Mouse (Mus musculus): ENCODE results near the gene Cpn2.

DNA sequence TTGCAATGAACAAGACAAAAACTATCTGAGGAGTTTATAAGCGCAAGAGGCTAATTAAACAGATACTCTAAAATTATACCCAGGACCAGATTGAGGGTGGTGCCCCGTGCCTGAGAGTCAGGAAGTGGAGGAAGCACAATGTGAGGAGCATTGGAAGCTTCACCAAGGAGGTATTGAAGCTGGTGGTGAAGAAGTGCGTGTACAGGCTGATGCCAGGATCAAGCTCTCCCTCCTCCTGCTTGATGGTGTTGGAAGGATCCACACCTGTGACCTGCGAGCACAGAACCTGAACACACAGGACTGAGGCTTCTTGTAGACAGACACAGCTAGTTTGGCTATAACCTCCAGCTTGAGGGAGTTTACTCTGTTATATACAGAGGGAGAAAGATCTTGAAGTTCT lies 38.8 kb upstream of the Cpn2 start:
- TF ChIP-seq GATA1 (IDR thresholded peaks at IDR 0.05; ENCODE audit: borderline replicate concordance, low read length) (no peak), FLI1 (IDR thresholded peaks at IDR 0.05; ENCODE audit: low read length) (no peak)
